Mouse (Mus musculus) E14TG2a.4 (cell line): ENCODE measurements around the gene Prkce.

ENCODE experiments used
- CTCF ChIP-seq: conservative IDR thresholded peaks from 2 replicates; pipeline ENCODE4 v1.5.1; 2014; ENCODE audit warnings: low read length
- NANOG ChIP-seq: IDR thresholded peaks from 2 replicates; pipeline ENCODE4 v1.6.1; 2014; ENCODE audit warnings: borderline replicate concordance, low read length, mixed read lengths

DNA sequence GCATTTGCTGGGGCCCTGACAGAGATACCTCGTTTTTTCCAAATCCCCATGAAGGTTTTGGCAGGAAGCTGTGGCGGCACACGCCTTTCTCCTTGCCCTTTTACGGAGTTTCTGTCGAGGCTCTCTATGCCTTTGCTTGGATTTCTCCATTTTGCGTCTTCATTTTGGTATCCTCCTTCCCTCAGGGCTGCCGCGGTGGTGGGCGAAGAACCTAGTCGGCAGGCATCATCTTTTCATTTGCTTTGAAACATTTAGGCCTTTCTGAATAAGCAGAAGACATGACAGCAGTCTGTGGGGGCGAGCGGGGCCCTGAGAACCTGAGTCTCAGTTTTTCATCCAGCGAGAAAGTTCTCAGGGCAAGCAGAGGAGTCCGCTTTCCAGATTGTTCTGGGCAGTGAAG is 47.2 kb downstream of the Prkce start:
- TF ChIP-seq CTCF (no peak), NANOG (no peak)
